Mouse (Mus musculus): Measurements from ENCODE around the gene Kif19a.

DNA sequence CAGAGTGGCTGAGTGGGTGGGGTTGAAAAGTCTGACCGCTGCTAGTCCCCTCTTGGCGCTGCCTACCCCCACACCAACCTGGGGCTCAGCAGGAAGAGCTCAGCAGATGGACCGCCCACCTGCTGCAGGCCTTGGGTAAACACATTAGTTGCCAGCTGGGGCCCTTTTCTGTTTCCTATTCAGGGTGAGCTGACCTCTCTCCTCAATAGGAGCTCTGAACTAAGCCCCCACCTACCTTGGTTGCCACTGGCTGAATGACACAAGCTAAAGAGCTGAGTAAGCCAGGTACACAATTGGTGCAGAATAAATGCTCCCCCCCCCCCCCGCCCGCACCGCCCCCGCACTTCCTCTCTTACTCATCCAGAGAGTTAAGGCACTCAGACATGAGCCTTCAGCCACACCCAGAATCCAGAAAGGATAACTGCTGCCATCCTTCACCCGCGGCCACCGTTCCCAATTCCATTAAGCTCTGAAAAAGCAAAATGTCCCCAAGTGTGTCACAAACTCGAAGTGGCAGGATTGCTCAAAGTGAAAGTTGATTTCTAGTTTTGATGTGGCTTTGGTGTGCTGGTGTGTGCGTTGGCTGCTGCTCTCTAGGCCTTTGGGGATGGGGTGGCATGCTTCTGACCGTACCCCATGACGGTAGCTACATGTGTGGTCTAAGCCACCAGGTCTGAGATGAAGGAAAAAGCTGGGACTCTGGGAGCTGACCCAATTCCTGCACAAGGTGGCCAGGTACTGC is 42.7 kb downstream of the Kif19a start:
- TF ChIP-seq CTCF (IDR thresholded peaks at IDR 0.05; ENCODE audit: control insufficient read depth, insufficient read depth, insufficient replicate concordance, low read depth, low read length) (no peak), POLR2A (IDR thresholded peaks at IDR 0.05; ENCODE audit: control insufficient read depth, low read depth, low read length) (no peak)

Measured in testis, adult 2 months (tissue).